Mouse (Mus musculus) limb, embryonic 11.5 days (tissue): ENCODE measurements around the gene Tmbim4. TPM values are rescaled to one million over a fixed set of nuclear protein-coding genes. Genes with fewer than 3 reads are reported as not detected.
"Not testable (repeated sequence)": the region's sequence is repeated elsewhere in the genome, so short reads cannot be mapped to it uniquely, and the experiment has no call there.

Source experiments
- ATAC-seq: fragments of 200-750 bp; cut with Nextera tagmentation; 2 replicates; pipeline ENCODE4 v1.8.0; 2017; ENCODE audit warnings: low read depth; ENCODE audit not compliant: insufficient number of reproducible peaks, low FRiP score, low TSS enrichment
- DNase-seq: peaks from one replicate; pipeline ENCODE4 v3.0.0-alpha.2; 2015; ENCODE audit warnings: low spot score
- H3K27ac ChIP-seq: fragments of 300-500 bp; sonication (generic); replicated peaks from 2 replicates; pipeline ENCODE4 v1.5.1; 2014; ENCODE audit warnings: low read depth, mild to moderate bottlenecking, low read length
- H3K27me3 ChIP-seq: fragments of 300-500 bp; sonication (generic); 2 replicates; pipeline ENCODE4 v1.6.1; 2014; ENCODE audit warnings: mild to moderate bottlenecking, low read length, mixed read lengths; ENCODE audit not compliant: control insufficient read depth, insufficient read depth
- H3K36me3 ChIP-seq: fragments of 300-500 bp; sonication (generic); 2 replicates; pipeline ENCODE4 v1.6.1; 2014; ENCODE audit warnings: mild to moderate bottlenecking, low read length, moderate library complexity, mixed read lengths; ENCODE audit not compliant: control insufficient read depth, insufficient read depth
- H3K4me1 ChIP-seq: fragments of 300-500 bp; sonication (generic); 2 replicates; pipeline ENCODE4 v1.6.1; 2014; ENCODE audit warnings: low read length, mixed read lengths; ENCODE audit not compliant: control insufficient read depth, insufficient read depth
- H3K4me2 ChIP-seq: fragments of 300-500 bp; sonication (generic); 2 replicates; pipeline ENCODE4 v1.6.1; 2014; ENCODE audit warnings: low read depth, mild to moderate bottlenecking, moderate library complexity; ENCODE audit not compliant: severe bottlenecking
- H3K4me3 ChIP-seq: fragments of 300-500 bp; sonication (generic); 2 replicates; pipeline ENCODE4 v1.5.1; 2014; ENCODE audit warnings: low read depth, low read length
- H3K9ac ChIP-seq: fragments of 300-500 bp; sonication (generic); 2 replicates; pipeline ENCODE4 v1.6.1; 2014; ENCODE audit warnings: mild to moderate bottlenecking, low read length
- H3K9me3 ChIP-seq: fragments of 300-500 bp; sonication (generic); 2 replicates; pipeline ENCODE4 v1.6.1; 2016; ENCODE audit warnings: low read length; ENCODE audit not compliant: control insufficient read depth
- WGBS: fragments of 180-500 bp; shearing (Covaris S2); extraction: QIAGEN DNeasy Blood & Tissue Kit; methylation state at CpG from one replicate; pipeline ENCODE4 v1.1.7; 2014; 5-methylcytosine and 5-hydroxymethylcytosine counted together
- polyA plus RNA-seq: library from polyadenylated mRNA; unstranded; fragments of >200 nt; fragmentation: Nextera tagmentation; extraction: Ambion mirVana; gene quantifications from 2 replicates; pipeline ENCODE4 v1.2.1, GENCODE M21; 2014

The Tmbim4 gene
- polyA plus RNA-seq, 1 experiment from 2014 or later = 73.9 TPM

DNA sequence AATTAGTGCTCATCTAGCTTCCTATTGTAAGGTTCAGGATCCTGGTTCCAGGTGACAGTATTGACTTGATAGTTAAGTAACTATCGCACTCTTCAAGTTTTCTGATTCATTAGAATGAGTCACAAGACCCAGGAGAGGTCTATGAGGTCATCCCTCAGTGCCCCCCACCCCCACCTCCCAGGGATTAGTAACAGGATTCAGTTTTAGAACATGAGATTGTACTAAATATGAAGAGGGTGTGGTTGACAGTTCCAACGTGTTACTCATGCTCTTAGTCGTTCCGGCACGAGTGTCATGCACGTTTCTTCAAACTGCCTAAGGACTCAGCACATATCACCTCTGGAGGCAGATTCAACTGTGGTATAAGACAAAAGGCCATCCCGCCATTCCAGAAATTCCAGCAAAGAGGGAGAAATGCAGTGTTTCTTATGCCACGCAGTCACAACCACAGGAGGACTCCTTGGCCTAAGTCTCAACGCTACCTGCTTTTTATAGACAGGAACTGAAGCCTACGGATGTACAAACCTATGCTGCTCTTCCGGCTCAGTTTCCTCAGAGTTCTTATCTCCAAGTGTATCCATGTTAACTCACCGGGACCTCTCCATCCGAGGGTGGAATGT lies 3.3 kb downstream of the Tmbim4 start:
- Histone ChIP-seq H3K27ac (no peak overlapping the region), H3K4me3 (no peak overlapping the region), H3K4me2 (no peak overlapping the region), H3K4me1 (0 out of 2 replicates have a peak, but pooled peaks cover 2% of the 10 kb centered on the region), H3K9ac (no peak overlapping the region), H3K36me3 (no peaks in the 10 kb centered on the region), H3K9me3 (no peaks in the 10 kb centered on the region), H3K27me3 (peaks cover 11% of the 10 kb centered on the region)
- WGBS = 84% methylated on average over 13 of the region's 13 CpGs
- ATAC-seq (no peak), DNase-seq (no peak)

DNA sequence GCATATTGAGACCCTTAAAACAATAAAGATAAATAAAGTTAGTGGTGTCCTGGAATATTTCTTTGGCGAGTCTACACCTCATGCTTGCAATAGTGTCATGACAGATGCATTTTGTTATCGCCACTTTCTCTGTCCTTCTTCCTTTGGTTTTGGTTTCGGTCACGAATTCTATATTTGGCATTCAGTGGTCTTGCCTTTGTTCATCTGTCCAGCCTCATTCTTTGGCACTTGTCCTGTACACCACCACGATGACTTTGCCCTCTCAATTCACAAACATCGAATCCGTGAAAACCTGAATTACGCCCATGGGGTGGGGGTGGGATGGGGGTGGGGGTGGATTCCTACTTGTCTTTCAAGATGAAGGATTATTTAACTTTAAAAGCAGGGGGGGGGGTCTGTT lies 6.6 kb downstream of the Tmbim4 start:
- H3K9ac ChIP-seq = no peak overlapping the region
- H3K4me1 ChIP-seq = 0 out of 2 replicates have a peak, but pooled peaks cover 2% of the 10 kb centered on the region
- H3K4me2 ChIP-seq = no peak overlapping the region
- WGBS = 90% methylated on average over 8 of the region's 8 CpGs
- H3K9me3 ChIP-seq = no peaks in the 10 kb centered on the region
- no peaks in the 10 kb centered on the region for H3K27me3 ChIP-seq
- DNase-seq (no peak), ATAC-seq (no peak)
- H3K4me3 ChIP-seq = no peak overlapping the region
- H3K36me3 ChIP-seq = no peaks in the 10 kb centered on the region
- no peak overlapping the region for H3K27ac ChIP-seq

DNA sequence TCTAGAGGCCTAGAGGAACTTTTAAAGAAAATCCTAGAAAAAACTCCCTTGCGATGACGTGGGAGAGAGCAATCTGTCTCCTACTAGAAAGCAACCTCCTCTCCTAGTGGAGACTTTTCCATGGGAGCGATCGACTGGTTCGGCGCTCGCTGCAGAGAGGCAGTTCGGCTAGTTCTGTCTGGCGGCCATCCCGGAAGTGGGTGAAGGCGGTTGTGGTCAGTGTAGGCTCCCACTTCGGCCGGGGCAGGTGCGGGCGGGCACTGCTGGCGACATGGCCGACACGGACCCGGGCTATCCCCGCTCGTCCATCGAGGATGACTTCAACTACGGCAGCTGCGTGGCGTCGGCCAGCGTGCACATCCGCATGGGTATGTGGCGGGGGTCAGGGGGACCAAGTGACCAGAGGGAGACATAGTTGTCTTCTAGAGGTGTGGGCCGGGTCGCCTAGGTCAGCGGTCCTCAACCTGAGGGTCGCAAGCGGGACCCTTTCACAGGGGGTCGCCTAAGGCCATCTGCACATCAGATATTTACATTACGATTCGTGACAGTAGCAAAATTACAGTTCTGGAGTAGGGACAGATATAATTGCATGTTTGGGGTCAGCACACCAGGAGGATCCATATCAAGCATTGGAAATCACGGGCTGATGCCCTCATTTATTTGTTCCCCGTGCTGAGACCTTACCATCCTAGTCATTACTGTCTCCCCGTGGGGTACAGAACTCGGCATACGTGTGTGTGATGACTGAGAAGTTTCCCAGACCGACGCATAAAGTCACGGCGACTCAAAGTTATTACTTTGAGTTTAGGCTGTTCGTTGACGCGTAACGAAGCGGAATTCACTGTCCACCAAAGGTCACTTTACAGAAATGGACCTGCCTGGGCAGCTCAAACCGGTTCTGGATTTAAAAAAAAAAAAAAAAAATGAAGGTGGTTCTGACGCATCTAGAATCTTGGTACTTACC lies 7.5 kb downstream of the Tmbim4 start:
- Histone ChIP-seq H3K9me3 (no peaks in the 10 kb centered on the region), H3K27ac (no peak overlapping the region), H3K4me2 (peak overlapping the region; percentile 76), H3K4me1 (0 out of 2 replicates have a peak, but pooled peaks cover 2% of the 10 kb centered on the region), H3K36me3 (no peaks in the 10 kb centered on the region), H3K9ac (peak overlapping the region; percentile 67), H3K27me3 (no peaks in the 10 kb centered on the region), H3K4me3 (peak overlapping the region; percentile 92)
- DNase-seq (peak; percentile 94), ATAC-seq (peak; percentile 78)
- 5% methylated on average over 53 of the region's 53 CpGs for WGBS

DNA sequence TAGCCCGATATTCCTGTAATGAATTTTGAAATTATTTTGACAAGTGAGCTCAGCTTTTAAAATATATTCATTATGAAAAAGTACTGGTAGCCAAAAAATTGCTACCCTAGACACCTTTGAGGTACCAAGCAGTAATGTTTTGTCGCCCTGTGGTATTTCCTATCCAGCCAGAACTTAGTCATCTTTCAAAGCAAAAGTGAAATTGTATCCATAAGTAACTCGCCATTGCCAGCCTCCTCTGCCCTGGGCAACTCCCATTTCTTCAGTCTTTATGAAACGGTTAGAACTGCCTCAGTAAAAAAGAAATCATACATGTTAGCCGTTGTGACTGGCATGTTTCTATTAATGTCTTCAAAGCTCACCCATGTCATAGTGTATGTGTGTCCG lies 8.1 kb downstream of the Tmbim4 start:
- H3K4me3 ChIP-seq = peak overlapping the region; percentile 92; the same call in 1 of the 2 replicates
- no peaks in the 10 kb centered on the region for H3K27me3 ChIP-seq
- no peak overlapping the region for H3K27ac ChIP-seq
- peak overlapping the region; percentile 76; the same call in 1 of the 2 replicates for H3K4me2 ChIP-seq
- WGBS = 74% methylated on average over 6 of the region's 6 CpGs
- no peak overlapping the region for H3K9ac ChIP-seq
- H3K9me3 ChIP-seq = no peaks in the 10 kb centered on the region
- no peak for ATAC-seq
- H3K4me1 ChIP-seq = 0 out of 2 replicates have a peak, but pooled peaks cover 2% of the 10 kb centered on the region
- no peak for DNase-seq
- no peaks in the 10 kb centered on the region for H3K36me3 ChIP-seq

DNA sequence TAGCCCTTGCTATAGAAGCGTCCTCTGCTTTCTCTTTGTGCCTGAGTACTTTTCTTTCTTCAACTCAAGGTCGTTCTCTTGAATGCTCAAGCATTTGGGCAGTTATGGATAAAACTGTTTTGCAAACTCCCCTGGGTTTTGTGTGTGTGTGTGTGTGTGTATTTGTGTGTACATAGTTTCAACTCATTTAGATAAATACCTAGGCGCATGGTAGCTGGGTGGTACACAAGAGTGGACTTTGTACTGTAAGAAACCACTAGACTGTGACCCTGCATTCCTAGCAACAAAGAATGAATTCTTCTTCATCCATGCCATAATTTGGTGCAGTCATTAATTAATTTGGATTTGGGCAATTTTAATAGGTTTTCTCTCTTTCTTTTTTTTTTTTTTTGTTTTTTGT lies 8.7 kb downstream of the Tmbim4 start:
- H3K9me3 ChIP-seq = no peaks in the 10 kb centered on the region
- ATAC-seq = no peak

DNA sequence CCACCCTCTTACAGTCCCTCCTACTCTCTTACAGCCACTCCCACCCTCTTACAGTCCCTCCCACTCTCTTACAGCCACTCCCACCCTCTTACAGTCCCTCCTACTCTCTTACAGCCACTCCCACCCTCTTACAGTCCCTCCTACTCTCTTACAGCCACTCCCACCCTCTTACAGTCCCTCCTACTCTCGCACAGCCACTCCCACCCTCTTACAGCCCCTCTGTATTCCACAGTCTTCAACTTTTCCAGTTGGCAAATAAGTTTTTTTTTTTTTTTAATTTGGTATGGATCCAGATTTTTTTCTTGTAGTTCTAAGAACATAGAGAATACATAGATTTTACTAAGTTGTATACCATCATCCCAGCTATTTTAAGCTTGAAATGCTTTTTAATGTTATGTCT lies 15.7 kb downstream of the Tmbim4 start:
- not testable (repeated sequence) for H3K27me3 ChIP-seq, H3K9me3 ChIP-seq, DNase-seq, H3K4me2 ChIP-seq, H3K9ac ChIP-seq, H3K4me1 ChIP-seq, H3K27ac ChIP-seq, H3K4me3 ChIP-seq, ATAC-seq, H3K36me3 ChIP-seq
- 80% methylated on average over 1 of the region's 1 CpGs for WGBS

More for the DNA sequence above, 8.7 kb downstream of the Tmbim4 start:
- H3K4me1 ChIP-seq = 0 out of 2 replicates have a peak, but pooled peaks cover 2% of the 10 kb centered on the region
- WGBS = 95% methylated on average over 3 of the region's 3 CpGs
- H3K27ac ChIP-seq = no peak overlapping the region
- no peak overlapping the region for H3K9ac ChIP-seq
- no peaks in the 10 kb centered on the region for H3K27me3 ChIP-seq
- no peak overlapping the region for H3K4me3 ChIP-seq
- H3K36me3 ChIP-seq = no peaks in the 10 kb centered on the region
- no peak for DNase-seq
- H3K4me2 ChIP-seq = no peak overlapping the region

DNA sequence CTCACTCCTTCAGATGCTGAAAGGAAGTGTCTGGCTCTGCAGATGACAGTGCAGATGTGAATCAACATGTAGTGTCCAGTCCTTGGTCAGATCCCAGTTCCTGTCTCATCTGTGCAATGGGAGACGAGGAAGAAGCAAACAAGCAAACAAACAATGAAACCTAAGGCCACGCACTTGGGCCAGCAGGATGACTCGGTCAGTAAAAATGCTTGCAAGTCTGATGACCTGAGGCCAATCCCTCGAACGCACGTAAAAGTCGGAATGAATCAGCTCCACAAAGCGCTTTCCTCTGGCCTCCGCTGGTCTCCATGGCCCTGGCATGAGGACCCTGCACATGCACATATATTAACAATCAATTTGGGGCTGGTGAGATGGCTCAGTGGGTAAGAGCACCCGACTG lies 17.6 kb downstream of the Tmbim4 start:
- H3K9me3 ChIP-seq = no peaks in the 10 kb centered on the region
- H3K4me3 ChIP-seq = no peak overlapping the region
- H3K4me1 ChIP-seq = no peaks in the 10 kb centered on the region
- no peak overlapping the region for H3K4me2 ChIP-seq
- H3K27ac ChIP-seq = no peak overlapping the region
- DNase-seq (no peak), ATAC-seq (no peak)
- H3K9ac ChIP-seq = no peak overlapping the region
- 90% methylated on average over 10 of the region's 10 CpGs for WGBS
- H3K36me3 ChIP-seq = 0 out of 2 replicates have a peak, but pooled peaks cover 2% of the 10 kb centered on the region
- H3K27me3 ChIP-seq = no peaks in the 10 kb centered on the region

DNA sequence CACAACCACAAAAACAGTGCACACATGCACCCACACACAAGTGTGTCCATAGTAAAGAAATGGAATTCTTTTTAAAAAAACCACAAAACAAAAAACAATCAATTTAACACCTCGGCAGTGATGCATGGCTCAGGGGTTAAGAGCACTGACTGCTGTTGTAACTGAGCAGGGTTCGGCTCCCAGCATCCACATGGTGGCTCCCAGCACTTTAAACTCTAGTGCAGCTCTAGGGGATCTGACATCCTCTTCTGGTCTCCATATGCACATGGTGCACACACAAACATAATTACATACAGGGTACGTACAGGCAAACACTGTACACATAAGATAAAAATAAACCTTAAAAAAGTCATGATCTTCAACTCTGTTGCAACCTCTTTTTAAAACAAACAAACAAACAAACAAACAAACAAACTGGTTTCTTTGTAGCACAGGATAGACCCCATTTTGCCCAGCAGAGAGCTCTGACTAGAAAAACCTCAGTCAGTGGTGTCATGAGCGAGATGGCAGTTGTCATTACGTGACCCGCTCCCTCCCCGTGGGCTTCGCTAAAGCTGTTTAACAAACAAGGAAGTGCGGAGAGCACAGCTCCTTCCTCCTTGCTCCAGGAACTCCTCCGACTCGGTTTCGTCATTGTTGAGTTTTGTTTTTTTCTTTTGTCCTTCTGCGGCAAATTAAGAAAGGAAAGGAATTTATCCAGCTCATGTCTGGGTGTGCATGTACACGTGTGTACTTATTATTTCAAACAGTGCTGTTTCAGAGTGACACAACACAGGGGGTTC lies 18.4 kb downstream of the Tmbim4 start:
- no peak for DNase-seq
- H3K9me3 ChIP-seq = no peaks in the 10 kb centered on the region
- 87% methylated on average over 14 of the region's 14 CpGs for WGBS
- no peaks in the 10 kb centered on the region for H3K4me1 ChIP-seq
- no peak overlapping the region for H3K27ac ChIP-seq
- H3K27me3 ChIP-seq = no peaks in the 10 kb centered on the region
- H3K4me2 ChIP-seq = no peak overlapping the region
- 0 out of 2 replicates have a peak, but pooled peaks cover 2% of the 10 kb centered on the region for H3K36me3 ChIP-seq
- H3K4me3 ChIP-seq = no peak overlapping the region
- no peak overlapping the region for H3K9ac ChIP-seq
- ATAC-seq = no peak
